Mouse (Mus musculus): ENCODE data around the gene Plcd1.

DNA sequence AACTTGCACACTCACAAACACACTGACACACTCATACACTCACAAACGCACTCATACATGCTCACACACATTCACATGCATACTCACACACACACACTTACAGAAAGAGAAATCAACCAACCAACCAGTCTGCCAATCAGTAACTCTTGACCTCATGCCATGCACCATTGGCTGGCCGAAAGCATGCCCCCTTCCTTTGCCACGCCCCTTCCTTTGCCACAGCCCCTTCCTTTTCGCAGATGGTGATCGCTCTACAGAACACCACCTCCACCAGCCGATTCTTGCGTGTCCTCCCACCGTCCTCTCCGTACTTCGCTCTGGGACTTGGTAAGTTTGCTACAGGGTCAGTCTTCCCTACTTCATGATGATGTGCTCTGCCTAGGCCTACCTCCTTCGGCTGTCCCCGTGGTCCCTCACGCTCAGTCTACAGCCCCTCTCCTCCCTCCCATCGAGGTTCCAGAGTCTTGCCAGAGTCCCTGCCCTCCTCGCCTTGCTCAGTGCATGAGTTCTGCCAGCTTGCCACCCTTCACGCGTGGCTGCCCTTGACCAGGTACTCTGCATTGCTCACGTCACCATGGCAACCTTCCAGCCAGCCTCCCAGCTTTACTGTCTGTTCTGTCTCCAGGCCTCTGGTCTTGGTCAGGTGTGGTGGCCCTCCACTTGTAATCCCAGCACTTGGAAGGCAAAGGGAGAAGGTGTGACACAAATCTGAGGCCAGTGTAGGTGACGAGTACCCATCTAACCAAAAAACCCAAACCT is 26.3 kb upstream of the Plcd1 start:
- TF ChIP-seq CTCF (IDR thresholded peaks at IDR 0.05; ENCODE audit: control insufficient read depth, insufficient read depth, insufficient read length) (no peak), MYOG (IDR thresholded peaks at IDR 0.05; ENCODE audit: control insufficient read depth, extremely low read depth, insufficient read length) (no peak), MAX (IDR thresholded peaks at IDR 0.05) (no peak), CEBPB (IDR thresholded peaks at IDR 0.05; ENCODE audit: low read depth) (no peak)

Measured in C2C12 (cell line).